Mouse (Mus musculus): Measurements from ENCODE around the gene Ccl7. TPM values are rescaled to one million over a fixed set of nuclear protein-coding genes. Genes with fewer than 3 reads are reported as not detected.

Ccl7 gene
- polyA plus RNA-seq, 1 experiment from 2014 or later: 2.4 TPM

DNA sequence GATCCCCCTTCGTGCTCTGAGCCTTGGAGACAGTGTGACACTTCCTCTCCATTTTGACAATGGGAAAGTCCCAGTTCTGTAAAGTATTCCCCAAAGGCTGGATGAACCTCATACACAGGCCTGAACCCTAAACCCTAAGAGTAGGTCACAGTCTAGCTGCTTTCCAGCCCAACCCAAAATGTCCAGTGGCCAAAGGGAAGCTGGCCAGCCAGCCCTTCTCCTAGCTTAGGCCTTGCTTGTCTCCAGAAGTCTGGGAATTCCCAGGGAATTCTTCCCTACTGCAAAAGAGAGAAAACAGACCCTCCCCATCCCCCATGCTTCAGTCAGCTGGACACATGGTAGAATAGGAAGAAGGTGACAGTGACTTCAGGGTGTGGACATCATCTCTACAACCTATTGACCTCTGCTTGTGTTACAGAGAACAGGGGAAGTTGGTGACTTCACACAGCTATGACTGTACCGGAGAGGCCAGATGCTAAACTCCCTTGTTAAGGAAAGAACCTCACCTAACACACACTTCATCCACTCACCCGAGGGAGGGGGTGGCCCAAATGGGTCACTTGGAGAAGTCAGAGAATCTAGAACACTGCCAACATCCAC is 29.2 kb upstream of the Ccl7 start:
- WGBS: 82% methylated on average over 3 of the region's 3 CpGs
- Histone ChIP-seq H3K4me3 (no peak overlapping the region), H3K27me3 (no peaks in the 10 kb centered on the region), H3K9ac (no peak overlapping the region), H3K4me2 (replicated peaks) (no peak overlapping the region), H3K27ac (no peak overlapping the region), H3K9me3 (replicated peaks) (no peaks in the 10 kb centered on the region), H3K4me1 (no peaks in the 10 kb centered on the region), H3K36me3 (no peaks in the 10 kb centered on the region)
- ATAC-seq (ENCODE audit: low FRiP score): no peak

DNA sequence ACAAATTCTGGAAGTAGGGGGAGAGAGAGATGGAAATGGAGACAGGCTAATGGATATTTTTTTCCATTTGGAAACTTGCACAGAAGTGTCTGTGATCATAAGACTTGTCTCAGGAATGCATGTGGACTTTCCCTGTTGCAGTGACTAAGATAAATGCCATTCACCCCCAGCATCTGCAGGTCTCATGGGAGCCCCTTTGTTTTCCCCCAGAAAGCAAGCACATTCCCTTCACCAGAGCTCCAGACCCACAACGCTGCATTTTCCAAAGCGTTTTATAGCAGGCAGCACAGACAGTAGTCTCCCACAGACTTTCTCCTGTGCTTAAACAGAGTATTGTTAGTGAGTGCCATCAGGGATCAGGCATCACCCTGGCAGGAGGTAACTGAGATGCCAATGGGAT is 26.1 kb upstream of the Ccl7 start:
- Histone ChIP-seq H3K4me3 (no peak overlapping the region), H3K27ac (no peak overlapping the region), H3K4me2 (replicated peaks) (no peak overlapping the region), H3K36me3 (no peaks in the 10 kb centered on the region), H3K27me3 (no peaks in the 10 kb centered on the region), H3K9ac (no peak overlapping the region), H3K4me1 (no peaks in the 10 kb centered on the region), H3K9me3 (replicated peaks) (no peaks in the 10 kb centered on the region)
- ATAC-seq (ENCODE audit: low FRiP score): no peak
- 25% methylated on average over 2 of the region's 2 CpGs for WGBS

DNA sequence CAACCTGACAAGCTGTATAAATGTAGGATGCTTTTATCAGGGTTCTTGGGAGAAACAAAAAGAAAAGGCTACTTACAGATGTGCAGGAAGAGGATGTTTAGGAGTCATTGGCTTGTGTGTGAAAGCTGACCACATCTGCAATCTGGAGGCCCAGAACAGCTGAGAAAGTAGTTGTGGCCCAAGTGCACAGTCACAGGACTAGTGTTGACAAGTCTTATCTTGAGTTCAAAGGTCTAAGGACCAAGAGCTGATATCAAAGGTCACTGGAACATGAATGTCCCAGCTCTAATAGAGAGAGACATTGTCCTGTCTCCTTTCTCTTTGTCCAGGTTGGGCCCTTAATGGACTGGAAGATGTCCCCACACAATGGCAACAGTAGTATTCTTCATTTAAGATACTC is 25.7 kb upstream of the Ccl7 start:
- H3K9ac ChIP-seq: no peak overlapping the region
- H3K27ac ChIP-seq: no peak overlapping the region
- no peak overlapping the region for H3K4me2 ChIP-seq (replicated peaks)
- H3K9me3 ChIP-seq (replicated peaks): no peaks in the 10 kb centered on the region
- H3K27me3 ChIP-seq: no peaks in the 10 kb centered on the region
- H3K4me3 ChIP-seq: no peak overlapping the region
- no peaks in the 10 kb centered on the region for H3K36me3 ChIP-seq
- ATAC-seq (ENCODE audit: low FRiP score): no peak
- H3K4me1 ChIP-seq: no peaks in the 10 kb centered on the region

DNA sequence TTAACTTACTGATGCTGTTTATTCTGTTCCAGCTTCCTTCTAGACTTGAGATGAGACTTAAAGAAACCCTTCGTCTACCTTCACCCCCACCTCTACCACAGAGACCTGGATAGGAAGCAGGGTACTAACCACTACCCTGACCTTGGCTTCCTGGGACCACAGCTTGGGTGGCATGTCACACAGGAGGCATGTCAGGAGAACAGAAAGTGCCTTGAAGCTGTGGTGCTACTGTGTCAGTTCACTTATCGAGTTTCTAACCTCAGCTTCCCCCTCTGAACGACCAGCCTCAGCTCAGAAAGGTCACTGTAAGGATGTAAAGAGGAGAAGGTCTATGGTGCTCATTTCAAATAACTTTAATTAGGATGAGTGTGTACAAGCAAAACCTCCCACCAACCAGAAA is 24.1 kb upstream of the Ccl7 start:
- WGBS: 69% methylated on average over 3 of the region's 3 CpGs
- H3K4me1 ChIP-seq: no peaks in the 10 kb centered on the region
- ATAC-seq (ENCODE audit: low FRiP score): no peak
- H3K27me3 ChIP-seq: no peaks in the 10 kb centered on the region
- no peaks in the 10 kb centered on the region for H3K9me3 ChIP-seq (replicated peaks)
- no peaks in the 10 kb centered on the region for H3K36me3 ChIP-seq
- no peak overlapping the region for H3K27ac ChIP-seq
- no peak overlapping the region for H3K4me2 ChIP-seq (replicated peaks)
- no peak overlapping the region for H3K4me3 ChIP-seq
- H3K9ac ChIP-seq: no peak overlapping the region

DNA sequence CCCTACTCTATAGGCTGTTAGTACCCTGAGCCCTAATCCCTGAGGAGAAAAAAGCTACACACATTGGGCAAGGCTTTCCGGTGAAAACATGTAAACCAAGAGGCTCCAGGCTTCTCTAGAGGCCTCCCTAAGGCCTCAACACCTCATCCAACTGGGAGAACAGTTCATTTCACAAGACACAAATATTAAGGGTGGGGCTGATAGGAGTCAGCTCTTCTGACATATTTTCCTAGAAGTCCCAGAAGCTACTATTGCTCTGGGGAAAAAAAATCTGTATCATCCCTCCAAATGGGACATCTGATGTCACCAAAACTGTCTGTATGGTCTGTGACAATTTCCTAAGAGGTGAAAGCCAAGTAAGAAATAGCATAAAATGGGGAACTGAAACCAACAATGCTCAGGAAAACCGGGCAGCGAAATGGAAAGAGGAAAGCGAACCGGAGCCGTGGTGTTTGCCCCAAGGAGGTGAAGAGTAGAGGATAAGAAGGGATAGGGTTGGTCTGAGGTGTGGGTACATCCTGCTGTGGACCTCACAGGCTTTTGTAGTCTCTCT is 22.9 kb upstream of the Ccl7 start:
- Histone ChIP-seq H3K4me3 (no peak overlapping the region), H3K27me3 (no peaks in the 10 kb centered on the region), H3K27ac (no peak overlapping the region), H3K4me1 (no peaks in the 10 kb centered on the region), H3K9me3 (replicated peaks) (no peaks in the 10 kb centered on the region), H3K9ac (no peak overlapping the region), H3K36me3 (no peaks in the 10 kb centered on the region), H3K4me2 (replicated peaks) (no peak overlapping the region)
- ATAC-seq (ENCODE audit: low FRiP score): no peak
- WGBS: 89% methylated on average over 6 of the region's 6 CpGs

DNA sequence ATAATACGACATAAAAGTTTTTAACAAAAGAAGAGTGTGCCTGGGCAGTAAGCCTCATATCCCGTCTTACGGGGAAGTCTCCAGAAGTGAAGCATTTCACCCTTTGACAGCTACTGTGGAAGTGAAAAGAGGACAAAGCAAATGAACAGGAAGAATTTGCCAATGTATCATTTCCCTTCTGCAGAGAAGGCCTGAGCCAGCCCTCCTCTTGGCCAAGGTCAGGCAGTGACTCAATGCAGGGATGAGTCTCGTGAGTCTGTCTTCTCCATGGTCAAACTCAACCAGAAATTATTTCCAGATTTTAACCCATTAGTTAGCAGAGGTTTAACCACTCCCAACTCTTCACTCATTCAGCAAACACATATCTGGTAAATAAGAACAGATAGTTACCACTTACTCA is 21.7 kb upstream of the Ccl7 start:
- Histone ChIP-seq H3K4me2 (replicated peaks) (no peak overlapping the region), H3K36me3 (no peaks in the 10 kb centered on the region), H3K4me3 (no peak overlapping the region), H3K27me3 (no peaks in the 10 kb centered on the region), H3K4me1 (no peaks in the 10 kb centered on the region), H3K27ac (no peak overlapping the region), H3K9me3 (replicated peaks) (no peaks in the 10 kb centered on the region), H3K9ac (no peak overlapping the region)
- WGBS: 80% methylated on average over 4 of the region's 4 CpGs
- ATAC-seq (ENCODE audit: low FRiP score): no peak

DNA sequence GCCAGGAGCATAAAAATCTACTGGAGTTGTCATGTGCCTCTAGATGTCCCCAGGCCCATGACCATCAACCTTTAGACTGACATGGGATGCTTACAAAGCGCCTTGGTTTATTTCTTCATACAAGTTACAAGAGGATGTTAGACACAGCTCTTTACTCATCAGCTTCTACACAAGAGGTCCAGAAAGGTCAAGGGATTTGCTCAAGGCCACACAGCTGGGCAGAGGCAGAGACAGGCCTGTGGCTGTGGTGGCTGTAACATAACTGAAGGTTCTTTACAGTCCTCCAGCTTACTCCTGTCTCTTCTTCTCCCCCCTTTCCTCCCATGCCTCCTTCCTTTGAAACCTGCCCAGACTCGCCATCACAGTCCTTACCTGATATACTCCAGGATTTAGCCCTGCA is 15.3 kb upstream of the Ccl7 start:
- Histone ChIP-seq H3K9me3 (replicated peaks) (no peaks in the 10 kb centered on the region), H3K36me3 (no peaks in the 10 kb centered on the region), H3K27ac (no peak overlapping the region), H3K9ac (no peak overlapping the region), H3K4me2 (replicated peaks) (no peak overlapping the region), H3K27me3 (no peaks in the 10 kb centered on the region), H3K4me1 (peaks cover 6% of the 10 kb centered on the region; the same call in 1 of the 2 replicates), H3K4me3 (no peak overlapping the region)
- 78% methylated on average over 2 of the region's 2 CpGs for WGBS
- no peak for ATAC-seq (ENCODE audit: low FRiP score)

DNA sequence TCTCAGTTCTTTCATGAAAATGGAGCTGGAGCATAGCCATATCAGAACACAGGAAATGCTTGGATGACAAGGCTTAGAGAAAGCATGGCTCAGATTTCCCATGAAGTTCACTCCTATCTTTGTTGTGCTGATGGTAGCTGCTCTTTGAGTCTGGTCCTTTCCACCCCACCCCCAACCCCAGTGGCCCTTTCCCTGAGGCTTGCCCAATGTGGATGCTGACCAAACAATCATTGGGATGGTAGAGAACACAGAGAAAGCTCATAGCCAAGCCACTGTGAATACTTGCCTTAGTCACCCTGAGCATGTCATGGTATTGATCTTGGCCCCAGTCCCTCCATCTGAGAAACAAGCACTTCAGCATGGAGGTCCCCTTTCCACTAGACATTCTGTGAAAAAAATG is 13.4 kb upstream of the Ccl7 start:
- H3K4me1 ChIP-seq: peaks cover 6% of the 10 kb centered on the region; the same call in 1 of the 2 replicates
- no peaks in the 10 kb centered on the region for H3K27me3 ChIP-seq
- H3K9me3 ChIP-seq (replicated peaks): no peaks in the 10 kb centered on the region
- H3K4me2 ChIP-seq (replicated peaks): no peak overlapping the region
- H3K9ac ChIP-seq: no peak overlapping the region
- no peak overlapping the region for H3K27ac ChIP-seq
- H3K36me3 ChIP-seq: no peaks in the 10 kb centered on the region
- ATAC-seq (ENCODE audit: low FRiP score): no peak
- no peak overlapping the region for H3K4me3 ChIP-seq

DNA sequence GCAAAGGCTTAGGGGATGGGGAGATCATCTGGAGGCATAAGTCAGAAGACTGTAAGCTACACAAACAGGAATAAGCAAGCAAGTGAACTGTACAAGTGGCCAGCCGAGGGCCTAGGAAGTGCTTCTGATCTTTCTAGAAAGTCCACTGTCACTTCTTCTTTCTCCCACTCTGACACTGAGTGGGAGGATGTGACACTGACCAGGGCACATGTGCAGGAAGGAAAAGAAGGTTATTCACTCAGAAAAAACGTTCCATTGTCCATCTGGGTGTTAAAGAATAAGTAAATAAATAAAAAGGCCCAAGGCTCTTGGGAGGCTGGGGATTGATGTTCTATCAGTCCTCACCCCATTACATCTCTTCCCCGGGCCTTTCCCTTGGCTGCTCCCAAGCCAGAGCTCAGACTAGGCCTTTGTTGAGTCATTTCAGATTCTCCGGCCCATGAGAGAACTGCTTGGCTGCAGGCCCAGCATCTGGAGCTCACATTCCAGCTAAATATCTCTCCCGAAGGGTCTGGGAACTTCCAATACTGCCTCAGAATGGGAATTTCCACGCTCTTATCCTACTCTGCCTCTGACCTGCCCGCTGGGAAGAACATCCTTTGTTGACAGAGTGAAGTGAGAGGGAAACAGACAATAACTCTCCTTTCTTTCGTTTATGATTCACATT is 12.7 kb upstream of the Ccl7 start:
- no peak for ATAC-seq (ENCODE audit: low FRiP score)
- peak overlapping the region; percentile 48 for H3K27ac ChIP-seq
- no peak overlapping the region for H3K4me3 ChIP-seq

DNA sequence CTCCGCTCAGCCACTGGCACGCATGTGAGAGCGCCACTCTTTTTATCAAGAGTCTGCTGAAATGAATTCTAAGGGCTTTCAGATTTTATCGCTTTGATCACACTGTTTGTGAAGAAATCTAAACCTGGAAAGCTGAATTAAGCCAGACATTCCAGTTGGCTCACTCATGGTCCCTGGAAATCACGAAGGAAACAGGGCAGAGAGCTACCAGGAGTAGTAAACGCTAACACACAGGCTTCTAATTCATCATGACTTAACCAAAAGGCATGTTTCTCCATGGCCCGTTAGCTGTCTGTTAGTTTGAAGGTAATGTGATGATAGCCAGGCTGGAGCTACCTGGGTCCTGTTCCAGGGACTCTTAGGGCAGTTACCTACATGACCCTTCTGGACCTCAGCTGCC is 11.1 kb upstream of the Ccl7 start:
- Histone ChIP-seq H3K27me3 (no peaks in the 10 kb centered on the region), H3K9me3 (replicated peaks) (no peaks in the 10 kb centered on the region), H3K9ac (no peak overlapping the region), H3K4me3 (no peak overlapping the region), H3K4me1 (peaks cover 6% of the 10 kb centered on the region; the same call in 1 of the 2 replicates), H3K4me2 (replicated peaks) (no peak overlapping the region), H3K27ac (no peak overlapping the region), H3K36me3 (no peaks in the 10 kb centered on the region)
- no peak for ATAC-seq (ENCODE audit: low FRiP score)
- WGBS: 94% methylated on average over 7 of the region's 7 CpGs

More for the DNA sequence above, 12.7 kb upstream of the Ccl7 start:
- no peak overlapping the region for H3K9ac ChIP-seq
- H3K36me3 ChIP-seq: no peaks in the 10 kb centered on the region
- H3K9me3 ChIP-seq (replicated peaks): no peaks in the 10 kb centered on the region
- no peaks in the 10 kb centered on the region for H3K27me3 ChIP-seq
- peaks cover 6% of the 10 kb centered on the region; the same call in 1 of the 2 replicates for H3K4me1 ChIP-seq
- H3K4me2 ChIP-seq (replicated peaks): no peak overlapping the region
- 31% methylated on average over 8 of the region's 8 CpGs for WGBS

DNA sequence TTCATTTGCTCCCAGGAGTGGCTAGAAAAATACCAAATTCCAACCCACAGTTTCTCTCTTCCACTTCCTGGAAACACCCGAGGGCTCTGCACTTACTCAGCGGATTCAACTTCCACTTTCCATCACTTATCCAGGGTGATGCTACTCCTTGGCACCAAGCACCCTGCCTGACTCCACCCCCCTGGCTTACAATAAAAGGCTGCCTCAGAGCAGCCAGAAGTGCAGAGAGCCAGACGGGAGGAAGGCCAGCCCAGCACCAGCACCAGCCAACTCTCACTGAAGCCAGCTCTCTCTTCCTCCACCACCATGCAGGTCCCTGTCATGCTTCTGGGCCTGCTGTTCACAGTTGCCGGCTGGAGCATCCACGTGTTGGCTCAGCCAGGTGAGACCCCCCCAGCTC is 10.2 kb upstream of the Ccl7 start, which contains the start of gene Ccl2:
Ccl2 (plus strand) TSS at position 216 of the 400 bp plus-strand sequence.
- H3K27me3 ChIP-seq: no peaks in the 10 kb centered on the region
- no peaks in the 10 kb centered on the region for H3K9me3 ChIP-seq (replicated peaks)

DNA sequence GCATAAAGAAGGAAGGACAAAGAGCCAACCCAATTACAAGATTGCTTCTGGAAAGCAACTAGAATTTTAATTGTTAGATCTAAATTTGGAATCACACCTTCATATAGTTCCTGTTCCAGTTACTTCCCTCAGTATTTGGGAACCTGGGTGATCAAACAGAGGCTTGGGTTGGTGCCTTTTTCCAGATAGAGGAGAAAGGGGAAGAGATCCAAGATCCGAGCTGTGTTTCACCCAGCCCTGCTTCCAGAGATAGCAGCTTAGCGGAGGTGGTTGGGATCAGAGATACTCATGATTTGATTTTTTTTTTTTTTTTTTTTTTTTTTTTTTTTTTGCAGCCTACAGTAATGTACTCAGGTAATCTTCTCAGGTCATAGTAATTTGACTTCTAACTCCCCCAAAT is 9.7 kb upstream of the Ccl7 start:
- no peaks in the 10 kb centered on the region for H3K27me3 ChIP-seq
- 88% methylated on average over 2 of the region's 2 CpGs for WGBS
- no peaks in the 10 kb centered on the region for H3K9me3 ChIP-seq (replicated peaks)
- no peak overlapping the region for H3K27ac ChIP-seq
- H3K4me1 ChIP-seq: peaks cover 6% of the 10 kb centered on the region; the same call in 1 of the 2 replicates
- no peaks in the 10 kb centered on the region for H3K36me3 ChIP-seq
- no peak overlapping the region for H3K9ac ChIP-seq
- no peak overlapping the region for H3K4me2 ChIP-seq (replicated peaks)
- no peak for ATAC-seq (ENCODE audit: low FRiP score)
- no peak overlapping the region for H3K4me3 ChIP-seq

More for the DNA sequence above, 10.2 kb upstream of the Ccl7 start, which contains the start of gene Ccl2:
- 46% methylated on average over 5 of the region's 5 CpGs for WGBS
- H3K36me3 ChIP-seq: no peaks in the 10 kb centered on the region
- no peak within 1 kb of the TSS for H3K27ac ChIP-seq
- H3K4me1 ChIP-seq: peaks cover 6% of the 10 kb centered on the region; the same call in 1 of the 2 replicates
- H3K9ac ChIP-seq: no peak within 1 kb of the TSS
- H3K4me3 ChIP-seq: no peak within 1 kb of the TSS
- no peak within 1 kb of the TSS for H3K4me2 ChIP-seq (replicated peaks)
- ATAC-seq (ENCODE audit: low FRiP score): no peak

DNA sequence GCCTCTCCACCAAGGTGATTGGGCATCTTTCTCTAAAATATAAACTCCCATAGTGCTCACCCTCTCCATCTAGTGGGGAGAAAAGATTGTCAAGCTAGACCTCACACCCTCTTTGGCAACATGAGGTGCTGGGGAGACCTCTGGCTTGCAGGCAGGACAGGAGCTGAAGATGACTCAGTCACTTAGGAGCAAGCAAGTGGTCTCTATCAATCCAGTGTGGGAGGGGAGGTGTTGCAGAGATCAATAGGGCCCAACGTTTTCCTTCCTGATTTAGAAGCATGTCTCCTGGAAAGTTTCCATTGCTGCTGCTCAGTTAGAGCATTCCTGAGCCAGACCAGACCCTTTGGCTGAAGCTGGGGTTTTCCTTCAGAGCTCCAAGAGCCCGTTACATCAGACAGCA is 7.0 kb upstream of the Ccl7 start, which contains the start of gene Gm17268:
Gm17268 (minus strand) TSS at position 28 of the 400 bp plus-strand sequence.
- Histone ChIP-seq H3K4me2 (replicated peaks) (no peak within 1 kb of the TSS), H3K4me3 (no peak within 1 kb of the TSS), H3K27me3 (no peaks in the 10 kb centered on the region), H3K9ac (no peak within 1 kb of the TSS), H3K27ac (no peak within 1 kb of the TSS), H3K4me1 (no peaks in the 10 kb centered on the region), H3K9me3 (replicated peaks) (no peaks in the 10 kb centered on the region), H3K36me3 (no peaks in the 10 kb centered on the region)
- WGBS: 59% methylated on average over 2 of the region's 2 CpGs
- ATAC-seq (ENCODE audit: low FRiP score): no peak
